Comparison of ENCODE assay signal across 29 mouse cellular contexts in the genomic region with DNA sequence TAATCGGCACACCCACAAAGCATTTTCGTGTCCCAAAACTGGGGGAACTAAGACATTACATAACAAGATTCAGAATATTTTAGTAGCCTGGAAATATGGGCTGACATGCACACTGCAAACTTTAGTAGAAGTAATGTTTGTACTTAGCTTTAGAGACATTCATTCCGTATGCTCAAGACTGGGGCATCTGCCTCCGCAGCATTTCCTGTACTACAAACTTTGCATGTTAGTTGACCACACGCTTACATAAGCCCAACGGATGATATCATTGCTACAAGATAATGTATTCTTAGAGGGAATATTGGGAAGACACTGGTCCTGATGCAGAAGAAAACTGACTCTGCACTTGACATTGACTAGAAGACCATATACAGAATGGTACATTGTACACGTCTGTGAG. TPM values are rescaled to one million over a fixed set of nuclear protein-coding genes. Genes with fewer than 3 reads are reported as not detected.
DNase-seq lines count a peak whose midpoint lies in the region; ATAC-seq and TF ChIP-seq lines count a peak whose summit lies in the region.
"Had no signal": no experiment of that assay in that cellular context is flagged by ENCODE, and none has a peak within 500 bp of the region (broad histone marks: within the 10 kb centered on the region; RNA-seq: fewer than 3 reads in every experiment).

No protein-coding gene starts in this region.

- no peaks in the 10 kb centered on the region for H3K9me3 ChIP-seq in forebrain, embryonic 16.5 days (ENCODE audit: control insufficient read depth, low read length)
- H3K9me3 ChIP-seq: embryonic facial prominence, embryonic 13.5 days; embryonic facial prominence, embryonic 15.5 days; forebrain, embryonic 10.5 days; forebrain, embryonic 12.5 days; G1E had no signal

- ATAC-seq in granulocyte monocyte progenitor cell, adult 5-6 weeks (replicated peaks; ENCODE audit: poor library complexity, severe bottlenecking) = peak; percentile 53
- ATAC-seq in forebrain, embryonic 16.5 days = no peak
- ATAC-seq: activated CD4-positive, CD25-positive, alpha-beta regulatory T cell, adult 4 months; CD4-positive, CD25-positive, alpha-beta regulatory T cell, adult 4 months; forebrain, embryonic 14.5 days; forebrain, postnatal 0 days; Patski had no signal

- H3K27me3 ChIP-seq in forebrain, embryonic 16.5 days (replicated peaks; ENCODE audit: control insufficient read depth, insufficient read depth, low read length) = no peaks in the 10 kb centered on the region
- H3K27me3 ChIP-seq: CH12.LX; embryonic facial prominence, embryonic 13.5 days; embryonic facial prominence, embryonic 15.5 days; forebrain, embryonic 12.5 days; Patski had no signal

- H3K4me2 ChIP-seq in forebrain, embryonic 16.5 days (ENCODE audit: low read length) = no peak overlapping the region
- H3K4me2 ChIP-seq: embryonic facial prominence, embryonic 13.5 days; embryonic facial prominence, embryonic 15.5 days; forebrain, embryonic 12.5 days had no signal

- WGBS in forebrain, embryonic 16.5 days = 91% methylated on average over 7 of the region's 7 CpGs

- no peak overlapping the region for H3K4me3 ChIP-seq in layer of hippocampus, adult 2 months
- no peak overlapping the region for H3K4me3 ChIP-seq in forebrain, embryonic 16.5 days (replicated peaks; ENCODE audit: low read length)
- H3K4me3 ChIP-seq: embryonic facial prominence, embryonic 13.5 days; embryonic facial prominence, embryonic 15.5 days; erythroblast, embryonic 14.5 days; forebrain, embryonic 10.5 days; forebrain, embryonic 12.5 days had no signal

- peak overlapping the region; percentile 87 for H3K27ac ChIP-seq in layer of hippocampus, adult 2 months
- no peak overlapping the region for H3K27ac ChIP-seq in forebrain, embryonic 16.5 days (ENCODE audit: low read length)
- H3K27ac ChIP-seq: embryonic facial prominence, embryonic 13.5 days; embryonic facial prominence, embryonic 15.5 days; forebrain, embryonic 10.5 days; forebrain, embryonic 12.5 days had no signal

- no peak for TF ChIP-seq CTCF in layer of hippocampus, adult 2 months (conservative IDR thresholded peaks at IDR 0.05)

- peaks cover 16% of the 10 kb centered on the region for H3K36me3 ChIP-seq in forebrain, embryonic 16.5 days (ENCODE audit: control insufficient read depth, insufficient read depth)
- H3K36me3 ChIP-seq: G1E had no signal

- peak in 1 of 2 experiments; percentile 67 for DNase-seq in layer of hippocampus, adult 2 months (ENCODE audit: low spot score in 2 of 2)
- DNase-seq in layer of hippocampus, postnatal 10 days (ENCODE audit: low spot score in 2 of 2) = no peak
- peak; percentile 31 for DNase-seq in right cerebral cortex, adult 18-20 months
- no peak for DNase-seq in right cerebral cortex, adult 2 months (ENCODE audit: low spot score in 2 of 2)
- peak; percentile 68 for DNase-seq in telencephalon, adult 2 months (ENCODE audit: low read depth, low spot score)
- DNase-seq in cerebellum, adult 11-12 months = no peak
- DNase-seq: adrenal gland, adult 8-10 months; adrenal gland, postnatal 14 days; adrenal gland, postnatal 36 days; cerebellum, adult 18-20 months; cerebellum, adult 8-10 months; cerebellum, adult 9-11 months; cerebellum, postnatal 14 days; cerebellum, postnatal 36 days; embryo, embryonic 11 days; forebrain, postnatal 0 days had no signal

- no peak overlapping the region for H3K9ac ChIP-seq in forebrain, embryonic 16.5 days (replicated peaks; ENCODE audit: low read depth, low read length)
- H3K9ac ChIP-seq: embryonic facial prominence, embryonic 13.5 days; embryonic facial prominence, embryonic 15.5 days; forebrain, embryonic 12.5 days; forebrain, postnatal 0 days had no signal

- peaks cover 22% of the 10 kb centered on the region for H3K4me1 ChIP-seq in forebrain, embryonic 16.5 days (replicated peaks; ENCODE audit: control insufficient read depth, insufficient read depth, low read length)
- H3K4me1 ChIP-seq: forebrain, embryonic 10.5 days had no signal

RNA-seq across cellular contexts. Expression of a gene that starts 8.8 kb away (rescaled TPM):
- total RNA-seq in layer of hippocampus, adult 2 months (2021) = 10 to 100 TPM; 69.0 to 71.6 TPM
- total RNA-seq in layer of hippocampus, postnatal 10 days (2021) = 10 to 100 TPM; 49.1 to 50.3 TPM
- total RNA-seq in granulocyte monocyte progenitor cell, adult 5-6 weeks (2014; fragmentation: Nextera tagmentation) = 0.17 and 0.21 TPM in 2 replicates
- 0.05 and 0.60 TPM in 2 replicates for total RNA-seq in granulocyte monocyte progenitor cell, adult 5-6 weeks (2017)
- 4.5 and 4.7 TPM in 2 replicates for polyA plus RNA-seq in forebrain, embryonic 16.5 days (2015; fragmentation: Nextera tagmentation; extraction: Ambion mirVana)
- polyA plus RNA-seq: activated CD4-positive, CD25-positive, alpha-beta regulatory T cell, adult 4 months; erythroblast, embryonic 14.5 days; G1E had no signal

Comparison
In these comparisons a context has a peak if more than half of its experiments do, and no peak if none do; other contexts are left out.
1. DNase-seq: peak in right cerebral cortex, adult 18-20 months (single experiment) and telencephalon, adult 2 months (single experiment); none in layer of hippocampus, postnatal 10 days (0 of 2), right cerebral cortex, adult 2 months (0 of 2) and cerebellum, adult 11-12 months (single experiment).
2. RNA of a gene that starts 8.8 kb away (total RNA-seq): 69.0 to 71.6 TPM in layer of hippocampus, adult 2 months and 49.1 to 50.3 TPM in layer of hippocampus, postnatal 10 days; 0.05 to 0.60 TPM in granulocyte monocyte progenitor cell, adult 5-6 weeks; every median in the first group is over 10 times any median in the second.